In the genomic region with DNA sequence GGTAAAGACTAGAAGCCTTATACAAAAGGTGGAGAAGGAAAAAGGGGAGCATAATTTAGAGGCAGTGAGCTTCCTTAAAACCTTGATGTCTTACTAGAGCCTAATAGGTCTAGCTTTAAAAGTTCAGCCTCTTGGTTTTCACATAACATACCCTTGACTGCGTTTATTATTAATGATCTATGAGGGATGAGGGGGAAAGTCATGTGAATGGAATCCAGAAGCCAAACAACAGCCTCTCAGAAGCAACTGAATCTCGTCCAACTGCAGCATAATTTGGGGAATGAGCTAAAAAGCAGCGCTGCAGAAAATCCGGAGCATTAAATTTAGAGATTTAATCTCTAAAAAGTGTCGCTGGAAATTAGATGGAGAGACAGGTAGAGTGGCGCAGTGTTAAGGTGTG, we compare ENCODE assay signal across 28 mouse cellular contexts. TPM values are rescaled to one million over a fixed set of nuclear protein-coding genes. Genes with fewer than 3 reads are reported as not detected.
DNase-seq lines count a peak whose midpoint lies in the region; ATAC-seq and TF ChIP-seq lines count a peak whose summit lies in the region.
"Had no signal": no experiment of that assay in that cellular context is flagged by ENCODE, and none has a peak within 500 bp of the region (broad histone marks: within the 10 kb centered on the region; RNA-seq: fewer than 3 reads in every experiment).

No protein-coding gene starts in this region.

- DNase-seq in adrenal gland, adult 2 months = peak; percentile 13
- DNase-seq in adrenal gland, postnatal 14 days = no peak
- peak; percentile 85 for DNase-seq in kidney, postnatal 0 days (ENCODE audit: low spot score)
- no peak for DNase-seq in kidney, adult 18-20 months
- DNase-seq in 3T3-L1 (ENCODE audit: low read depth, low spot score) = peak; percentile 79
- DNase-seq in liver, embryonic 11.5 days (ENCODE audit: low spot score) = no peak
- DNase-seq in layer of hippocampus, postnatal 36 days = no peak
- DNase-seq: adrenal gland, postnatal 10 days; cerebellum, adult 9-10 months; forebrain, postnatal 0 days; gastrocnemius, postnatal 25 days; heart, adult 18-20 months; liver, embryonic 13.5 days; right cerebral cortex, adult 18-20 months; thymus, adult 18-20 months; thymus, postnatal 36 days had no signal

- no peaks in the 10 kb centered on the region for H3K9me3 ChIP-seq in kidney, postnatal 0 days (replicated peaks; ENCODE audit: low read length)
- no peaks in the 10 kb centered on the region for H3K9me3 ChIP-seq in liver, embryonic 11.5 days (ENCODE audit: control insufficient read depth, low read length)
- H3K9me3 ChIP-seq: embryonic facial prominence, embryonic 15.5 days; forebrain, embryonic 10.5 days; heart, embryonic 12.5 days; hindbrain, embryonic 10.5 days; limb, embryonic 13.5 days; liver, embryonic 13.5 days; midbrain, embryonic 15.5 days; neural tube, embryonic 13.5 days had no signal

- no peak overlapping the region for H3K4me3 ChIP-seq in kidney, postnatal 0 days (replicated peaks; ENCODE audit: low read depth, low read length)
- H3K4me3 ChIP-seq in embryonic fibroblast, embryonic 13.5 days (ENCODE audit: insufficient read depth, low read length) = 0 out of 2 replicates have a peak overlapping the region, but pooled peaks have one; percentile 11
- H3K4me3 ChIP-seq in liver, embryonic 11.5 days (ENCODE audit: low read depth, low read length) = no peak overlapping the region
- H3K4me3 ChIP-seq: embryonic facial prominence, embryonic 15.5 days; forebrain, embryonic 10.5 days; heart, embryonic 12.5 days; hindbrain, embryonic 10.5 days; limb, embryonic 13.5 days; liver, embryonic 13.5 days; midbrain, embryonic 15.5 days; neural tube, embryonic 13.5 days had no signal

- no peaks in the 10 kb centered on the region for H3K36me3 ChIP-seq in kidney, postnatal 0 days (ENCODE audit: insufficient read depth, low read length)
- no peaks in the 10 kb centered on the region for H3K36me3 ChIP-seq in liver, embryonic 11.5 days (ENCODE audit: control insufficient read depth, insufficient read depth, low read length)
- H3K36me3 ChIP-seq: embryonic facial prominence, embryonic 15.5 days; forebrain, embryonic 10.5 days; heart, embryonic 12.5 days; hindbrain, embryonic 10.5 days; limb, embryonic 13.5 days; liver, embryonic 13.5 days; midbrain, embryonic 15.5 days; neural tube, embryonic 13.5 days had no signal

- no peak for TF ChIP-seq POLR2A in embryonic fibroblast, embryonic 13.5 days (IDR thresholded peaks at IDR 0.05; ENCODE audit: low read depth, low read length)

- no peak for ATAC-seq in kidney, postnatal 0 days (replicated peaks; ENCODE audit: low FRiP score, low read depth)
- ATAC-seq in liver, embryonic 11.5 days (replicated peaks; ENCODE audit: low FRiP score) = no peak
- ATAC-seq: CD4-positive, CD25-positive, alpha-beta regulatory T cell, adult 4 months; forebrain, postnatal 0 days; hindbrain, embryonic 16.5 days; intestine, postnatal 0 days; midbrain, embryonic 15.5 days had no signal

- no peak overlapping the region for H3K4me2 ChIP-seq in kidney, postnatal 0 days (ENCODE audit: low read length)
- no peak overlapping the region for H3K4me2 ChIP-seq in liver, embryonic 11.5 days
- H3K4me2 ChIP-seq: embryonic facial prominence, embryonic 15.5 days; heart, embryonic 12.5 days; limb, embryonic 13.5 days; liver, embryonic 13.5 days; midbrain, embryonic 15.5 days; neural tube, embryonic 13.5 days had no signal

- no peak overlapping the region for H3K9ac ChIP-seq in kidney, postnatal 0 days (ENCODE audit: low read depth, low read length)
- no peak overlapping the region for H3K9ac ChIP-seq in liver, embryonic 11.5 days (ENCODE audit: low read depth, low read length)
- H3K9ac ChIP-seq: embryonic facial prominence, embryonic 15.5 days; forebrain, postnatal 0 days; heart, embryonic 12.5 days; limb, embryonic 13.5 days; liver, embryonic 13.5 days; midbrain, embryonic 15.5 days; neural tube, embryonic 13.5 days had no signal

- no peak for TF ChIP-seq CTCF in kidney, postnatal 0 days (IDR thresholded peaks at IDR 0.05; ENCODE audit: low read depth)
- TF ChIP-seq CTCF in embryonic fibroblast, embryonic 13.5 days (IDR thresholded peaks at IDR 0.05; ENCODE audit: borderline replicate concordance, insufficient read depth, low read length) = no peak

- H3K4me1 ChIP-seq in kidney, postnatal 0 days (replicated peaks; ENCODE audit: insufficient read depth, low read length) = no peaks in the 10 kb centered on the region
- peaks cover 4% of the 10 kb centered on the region; the same call in 1 of the 2 replicates for H3K4me1 ChIP-seq in embryonic fibroblast, embryonic 13.5 days (ENCODE audit: control insufficient read depth, insufficient read depth, low read length)
- no peaks in the 10 kb centered on the region for H3K4me1 ChIP-seq in liver, embryonic 11.5 days (replicated peaks; ENCODE audit: control insufficient read depth, insufficient read depth, low read length)
- H3K4me1 ChIP-seq: embryonic facial prominence, embryonic 15.5 days; forebrain, embryonic 10.5 days; hindbrain, embryonic 10.5 days; limb, embryonic 13.5 days; liver, embryonic 13.5 days; midbrain, embryonic 15.5 days; neural tube, embryonic 13.5 days had no signal

- WGBS in kidney, postnatal 0 days = 42% methylated on average over 6 of the region's 6 CpGs
- 68% methylated on average over 6 of the region's 6 CpGs for whole genome bisulfite sequencing in liver, embryonic 11.5 days

- H3K27ac ChIP-seq in kidney, postnatal 0 days = 0 out of 2 replicates have a peak overlapping the region, but pooled peaks have one; percentile 19
- H3K27ac ChIP-seq in embryonic fibroblast, embryonic 13.5 days (ENCODE audit: insufficient read depth, low read length) = peak overlapping the region; percentile 95
- no peak overlapping the region for H3K27ac ChIP-seq in liver, embryonic 11.5 days (ENCODE audit: low read depth, low read length)
- H3K27ac ChIP-seq: embryonic facial prominence, embryonic 15.5 days; forebrain, embryonic 10.5 days; hindbrain, embryonic 10.5 days; limb, embryonic 13.5 days; liver, embryonic 13.5 days; macrophage; midbrain, embryonic 15.5 days; neural tube, embryonic 13.5 days had no signal

- no peaks in the 10 kb centered on the region for H3K27me3 ChIP-seq in kidney, postnatal 0 days (ENCODE audit: insufficient read depth, low read length)
- H3K27me3 ChIP-seq in liver, embryonic 11.5 days (replicated peaks; ENCODE audit: control insufficient read depth, insufficient read depth, low read length) = no peaks in the 10 kb centered on the region
- H3K27me3 ChIP-seq: embryonic facial prominence, embryonic 15.5 days; heart, embryonic 12.5 days; limb, embryonic 13.5 days; liver, embryonic 13.5 days; midbrain, embryonic 15.5 days; neural tube, embryonic 13.5 days had no signal

RNA-seq across cellular contexts. Expression of a gene that starts 54.8 kb away (rescaled TPM):
- 100 to 1,000 TPM in 1 of 2 experiments, 10 to 100 TPM in 1; 34.0 to 118 TPM for total RNA-seq in adrenal gland, adult 2 months (2021)
- polyA plus RNA-seq in adrenal gland, adult 2 months (2012; rRNA removed) = not detected in 2 replicates
- 88.1 and 92.3 TPM in 2 replicates for total RNA-seq in adrenal gland, postnatal 14 days (2021)
- polyA plus RNA-seq in kidney, postnatal 0 days (2015; fragmentation: Nextera tagmentation; extraction: Ambion mirVana) = 7.1 and 9.7 TPM in 2 replicates
- not detected in 2 replicates for polyA plus RNA-seq in embryonic fibroblast, embryonic 13.5 days (2011; ENCODE audit: insufficient read length, low read depth, missing spikeins)
- polyA plus RNA-seq in liver, embryonic 11.5 days (2014; fragmentation: Nextera tagmentation; extraction: Ambion mirVana) = 4.2 and 7.4 TPM in 2 replicates
- total RNA-seq in layer of hippocampus, postnatal 36 days (2021) = 10 to 100 TPM; 47.0 to 64.1 TPM

Comparison
In these comparisons a context has a peak if more than half of its experiments do, and no peak if none do; other contexts are left out.
1. DNase-seq: peak in adrenal gland, adult 2 months (single experiment), kidney, postnatal 0 days (single experiment) and 3T3-L1 (single experiment); none in adrenal gland, postnatal 14 days (single experiment), kidney, adult 18-20 months (single experiment), liver, embryonic 11.5 days (single experiment) and layer of hippocampus, postnatal 36 days (0 of 2).